Mouse (Mus musculus) CD4-positive, CD25-positive, alpha-beta regulatory T cell, adult 2 months (primary cell): ENCODE data around the gene Neurl1a.

Experiments
- DNase-seq: peaks from one replicate; pipeline ENCODE4 v3.0.0-alpha.2; 2012; ENCODE audit warnings: low read depth, low spot score

The Neurl1a gene

DNA sequence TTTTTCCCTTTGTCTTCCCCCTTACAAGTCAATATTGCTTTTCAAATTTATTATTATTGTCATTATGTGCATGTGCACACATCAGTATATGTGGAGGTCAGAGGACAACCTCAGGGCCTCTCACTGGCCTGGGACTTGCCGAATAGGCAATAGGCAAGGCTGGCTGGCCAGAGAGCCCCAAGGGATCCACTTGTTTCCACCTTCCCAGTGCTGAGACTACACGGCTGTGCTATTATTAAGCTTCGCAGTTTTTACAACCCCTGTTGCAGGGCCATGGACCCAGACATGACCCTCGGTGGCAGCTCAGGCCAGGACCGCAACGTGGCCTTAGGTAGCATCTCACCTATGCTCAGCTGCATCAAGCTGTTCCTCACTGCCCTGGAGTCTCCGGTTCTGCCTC, 33.8 kb downstream of the Neurl1a start:
- no peak for DNase-seq

DNA sequence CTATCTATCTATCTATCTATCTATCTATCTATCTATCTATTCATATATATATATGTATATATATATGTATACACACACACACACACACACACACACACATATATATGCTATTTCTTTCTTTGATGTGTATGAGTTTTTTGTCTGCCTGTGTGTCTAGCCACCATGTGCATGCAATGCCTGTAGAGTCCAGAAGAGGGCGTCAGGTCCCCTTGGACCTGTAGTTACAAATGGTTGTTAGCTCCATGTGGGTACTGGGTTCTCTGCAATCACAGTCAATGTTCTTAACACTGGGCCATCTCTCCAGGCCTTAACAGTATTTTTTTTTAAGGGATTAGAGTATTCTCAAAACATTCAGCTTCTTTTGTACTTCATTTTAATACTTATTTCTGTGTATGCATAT, 34.9 kb downstream of the Neurl1a start:
- DNase-seq: peak; percentile 5

DNA sequence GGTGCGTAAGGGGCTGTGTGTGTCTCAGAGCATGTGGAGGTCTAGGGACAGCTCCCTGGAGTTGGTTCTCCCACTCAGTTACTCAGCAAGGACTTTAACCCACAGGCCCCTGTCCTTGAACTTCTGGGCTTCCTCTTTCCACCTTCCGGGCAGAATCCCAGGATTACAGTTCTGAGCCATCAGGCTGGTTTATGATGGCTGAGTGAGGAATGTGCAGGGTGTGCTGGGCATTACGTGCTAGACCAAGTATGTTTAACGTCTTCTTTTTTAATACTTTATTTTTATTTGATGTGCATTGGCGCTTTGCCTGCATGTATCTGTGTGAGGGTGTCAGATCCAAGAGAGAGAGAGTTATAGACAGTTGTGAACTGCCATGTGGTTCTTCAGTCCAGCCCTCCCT, 38.1 kb downstream of the Neurl1a start:
- DNase-seq: no peak

GRCm38 (mm10) chr19:47219622-47220021, 41.0 kb downstream of the Neurl1a start:
- no peak for DNase-seq

DNA sequence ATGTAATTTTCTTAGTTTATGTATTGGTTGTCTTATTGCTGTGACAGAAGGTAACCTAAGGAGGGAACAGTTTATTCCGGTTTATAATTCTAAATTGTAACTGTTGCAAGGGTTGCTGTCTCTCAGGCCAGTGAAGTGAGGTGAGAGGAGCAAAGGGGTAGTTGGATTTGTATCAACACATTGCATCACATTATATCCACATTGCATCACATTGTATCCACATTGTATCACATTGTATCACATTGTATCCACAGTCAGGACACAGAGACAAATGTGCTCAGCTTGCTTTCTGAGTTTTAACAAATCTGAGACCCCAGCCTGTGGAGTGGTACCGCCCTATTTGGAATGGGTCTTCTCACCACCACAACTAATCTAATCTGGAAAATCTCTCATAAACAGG, 41.6 kb downstream of the Neurl1a start:
- DNase-seq: no peak

- no peak for DNase-seq
Measured at GRCm38 (mm10) chr19:47221006-47221405, 42.4 kb downstream of the Neurl1a start.

GRCm38 (mm10) chr19:47221500-47222153, 43.0 kb downstream of the Neurl1a start:
- no peak for DNase-seq

DNA sequence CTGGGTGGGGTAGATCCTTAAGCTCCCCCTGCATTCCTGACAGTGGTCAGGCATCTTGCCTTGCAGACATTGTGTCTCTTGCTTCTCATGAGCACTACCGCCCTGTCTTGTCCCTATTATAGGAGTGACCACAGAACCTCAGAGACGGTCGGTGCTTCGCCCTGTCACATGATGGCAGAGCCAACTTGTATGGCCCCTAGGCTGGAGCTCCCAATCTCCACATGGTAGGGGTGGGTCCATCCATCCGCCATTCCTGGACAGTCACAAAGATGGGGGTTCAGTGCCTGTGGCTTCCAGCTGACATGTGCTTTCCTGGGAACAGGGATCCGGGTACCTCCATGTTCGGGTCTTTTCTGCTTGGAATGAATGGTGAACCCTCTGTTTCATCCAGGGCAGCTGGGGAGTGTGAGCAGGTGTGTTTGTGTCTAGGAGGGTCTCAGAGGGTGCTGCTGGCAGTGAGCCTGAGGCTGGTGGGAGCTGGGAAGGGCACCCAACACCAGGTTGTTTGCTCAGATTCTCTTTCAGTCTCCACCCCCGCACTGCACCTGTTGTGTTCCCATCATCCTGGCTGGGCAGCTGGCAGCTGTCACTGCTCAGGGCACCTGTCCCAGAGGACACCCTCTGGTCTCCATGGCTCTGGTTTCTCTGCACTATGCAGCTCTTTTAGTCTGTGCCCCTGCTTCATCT, 43.7 kb downstream of the Neurl1a start:
- no peak for DNase-seq

- no peak for DNase-seq
Measured at GRCm38 (mm10) chr19:47222841-47223557, 44.4 kb downstream of the Neurl1a start.

DNA sequence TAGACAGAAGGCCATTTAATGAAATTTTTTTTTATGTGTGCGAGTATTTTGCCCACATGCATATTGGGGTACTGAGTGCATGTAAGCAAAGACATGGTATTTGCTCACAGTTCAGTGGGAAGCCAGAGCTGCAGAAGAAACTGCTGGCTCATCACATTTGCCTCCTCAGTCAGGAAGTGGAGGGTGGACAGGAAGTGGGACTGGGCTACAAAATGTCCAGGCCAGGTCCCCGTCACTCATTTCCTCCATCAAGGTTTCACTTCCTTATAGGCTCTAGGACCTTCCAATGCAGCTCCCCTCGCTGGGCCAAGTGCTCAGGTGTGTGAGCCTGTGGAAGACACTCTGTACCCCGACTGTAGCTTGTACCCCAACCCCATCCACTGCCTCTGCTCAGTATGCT, 46.1 kb downstream of the Neurl1a start:
- DNase-seq: no peak

GRCm38 (mm10) chr19:47225791-47226190, 47.2 kb downstream of the Neurl1a start:
- DNase-seq: no peak

DNA sequence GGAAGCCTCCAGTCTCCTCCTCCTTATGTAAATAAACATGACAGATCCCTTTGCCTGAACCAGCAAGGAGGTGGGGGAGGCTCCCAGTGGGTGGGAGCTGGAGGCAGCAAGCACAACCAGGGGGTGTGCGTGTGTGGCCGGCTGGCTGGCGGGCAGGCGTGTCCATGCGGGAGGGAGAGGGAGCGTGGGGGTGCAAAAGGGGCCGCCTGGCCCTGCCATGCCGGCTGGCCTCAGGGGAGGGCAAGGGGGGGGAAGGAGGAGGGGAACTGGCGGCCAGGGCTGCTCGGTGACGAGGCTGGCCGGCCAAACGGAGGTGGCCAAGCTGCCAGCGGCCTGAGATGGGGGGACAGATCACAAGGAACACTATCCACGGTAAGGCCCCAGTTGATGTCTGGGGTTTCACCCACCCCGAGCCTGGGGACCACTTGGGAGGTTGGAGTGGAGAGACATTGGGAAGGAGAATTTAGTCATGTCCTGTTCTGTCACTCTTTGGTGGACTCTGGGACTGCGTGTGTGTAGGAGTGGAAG, 50.2 kb downstream of the Neurl1a start:
- no peak for DNase-seq

- no peak for DNase-seq
Measured at GRCm38 (mm10) chr19:47229461-47229860, 50.8 kb downstream of the Neurl1a start.

- no peak for DNase-seq
Measured at GRCm38 (mm10) chr19:47230082-47230481, 51.5 kb downstream of the Neurl1a start.

- no peak for DNase-seq
Measured at GRCm38 (mm10) chr19:47230682-47231081, 52.1 kb downstream of the Neurl1a start.

DNA sequence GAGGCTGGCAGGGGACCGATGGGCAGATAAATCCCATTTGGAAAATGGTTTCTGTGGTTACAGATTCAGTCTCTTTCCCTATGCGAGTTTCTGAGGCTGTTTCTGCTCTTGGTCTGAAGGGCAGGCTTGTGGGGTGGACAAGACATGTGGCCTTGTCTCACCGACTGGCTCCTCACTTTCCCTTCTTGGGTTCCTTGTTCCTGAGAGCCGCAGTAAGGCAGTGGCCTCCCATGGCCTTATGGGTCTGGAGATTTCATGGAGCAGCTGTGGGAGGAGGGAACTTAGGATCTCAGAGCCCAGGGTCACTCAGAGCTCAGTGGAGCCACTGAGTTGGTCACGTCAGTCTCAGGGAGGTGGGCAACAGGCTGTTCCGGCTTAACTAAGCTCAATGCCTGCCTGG, 52.8 kb downstream of the Neurl1a start:
- DNase-seq: no peak

- no peak for DNase-seq
Measured at GRCm38 (mm10) chr19:47232077-47232865, 53.7 kb downstream of the Neurl1a start.

- DNase-seq: no peak
Measured at GRCm38 (mm10) chr19:47233087-47233486, 54.5 kb downstream of the Neurl1a start.

DNA sequence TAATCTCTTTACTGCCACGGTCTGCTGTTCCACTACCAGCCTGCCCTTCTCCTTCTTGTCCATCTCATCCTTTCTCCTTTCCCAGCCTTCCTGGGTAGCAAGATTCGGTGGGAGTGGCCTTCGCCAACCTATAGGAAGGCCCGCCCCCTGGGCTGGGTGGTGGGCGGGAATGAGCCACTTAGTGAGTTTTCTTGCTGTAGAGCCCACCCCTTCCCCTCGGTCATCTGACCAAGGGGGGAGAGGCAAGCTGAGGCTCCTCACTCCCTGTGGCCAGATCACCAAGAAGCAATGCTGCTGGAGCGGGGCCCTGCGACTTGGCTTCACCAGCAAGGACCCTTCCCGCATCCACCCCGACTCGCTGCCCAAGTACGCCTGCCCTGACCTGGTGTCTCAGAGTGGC, 61.5 kb downstream of the Neurl1a start:
- DNase-seq: no peak

GRCm38 (mm10) chr19:47240957-47241356, 62.3 kb downstream of the Neurl1a start:
- no peak for DNase-seq

- DNase-seq: no peak
Measured at GRCm38 (mm10) chr19:47242227-47242626, 63.6 kb downstream of the Neurl1a start.

GRCm38 (mm10) chr19:47245512-47245911, 66.9 kb downstream of the Neurl1a start:
- DNase-seq: no peak
